Mouse (Mus musculus) liver, embryonic 11.5 days (tissue): ENCODE measurements around the gene Sirpa. TPM values are rescaled to one million over a fixed set of nuclear protein-coding genes. Genes with fewer than 3 reads are reported as not detected.
A peak's percentile ranks its signal among the peaks of the same experiment; 100 is the strongest.

Source experiments
- ATAC-seq: fragments of 200-750 bp; cut with Nextera tagmentation; replicated peaks from 2 replicates; pipeline ENCODE4 v1.8.0; 2017; ENCODE audit warnings: moderate number of reproducible peaks, mild to moderate bottlenecking, moderate TSS enrichment, moderate library complexity; ENCODE audit not compliant: low FRiP score
- DNase-seq: peaks from one replicate; pipeline ENCODE4 v3.0.0-alpha.2; 2017; ENCODE audit warnings: low spot score
- H3K27ac ChIP-seq: fragments of 300-500 bp; sonication (generic); 2 replicates; pipeline ENCODE4 v1.5.1; 2014; ENCODE audit warnings: mild to moderate bottlenecking, low read depth, low read length, control low read depth
- H3K27me3 ChIP-seq: fragments of 300-500 bp; sonication (generic); replicated peaks from 2 replicates; pipeline ENCODE4 v1.6.1; 2014; ENCODE audit warnings: low read length, mixed read lengths; ENCODE audit not compliant: control insufficient read depth, insufficient read depth
- H3K36me3 ChIP-seq: fragments of 300-500 bp; sonication (generic); 2 replicates; pipeline ENCODE4 v1.6.1; 2014; ENCODE audit warnings: mild to moderate bottlenecking, low read length, moderate library complexity, mixed read lengths; ENCODE audit not compliant: control insufficient read depth, insufficient read depth
- H3K4me1 ChIP-seq: fragments of 300-500 bp; sonication (generic); replicated peaks from 2 replicates; pipeline ENCODE4 v1.6.1; 2014; ENCODE audit warnings: low read length, mixed read lengths; ENCODE audit not compliant: control insufficient read depth, insufficient read depth
- H3K4me2 ChIP-seq: fragments of 300-500 bp; sonication (generic); 2 replicates; pipeline ENCODE4 v1.6.1; 2014; ENCODE audit warnings: mild to moderate bottlenecking, control low read depth, moderate library complexity
- H3K4me3 ChIP-seq: fragments of 300-500 bp; sonication (generic); 2 replicates; pipeline ENCODE4 v1.5.1; 2014; ENCODE audit warnings: low read depth, low read length, control low read depth
- H3K9ac ChIP-seq: fragments of 300-500 bp; sonication (generic); 2 replicates; pipeline ENCODE4 v1.6.1; 2014; ENCODE audit warnings: low read depth, low read length, control low read depth
- H3K9me3 ChIP-seq: fragments of 300-500 bp; sonication (generic); 2 replicates; pipeline ENCODE4 v1.6.1; 2016; ENCODE audit warnings: low read length, inconsistent platforms, mixed read lengths; ENCODE audit not compliant: control insufficient read depth
- WGBS: fragments of 180-500 bp; shearing (Covaris S2); extraction: QIAGEN DNeasy Blood & Tissue Kit; methylation state at CpG from one replicate; pipeline ENCODE4 v1.1.7; 2014; 5-methylcytosine and 5-hydroxymethylcytosine counted together
- polyA plus RNA-seq: library from polyadenylated mRNA; unstranded; fragments of >200 nt; fragmentation: Nextera tagmentation; extraction: Ambion mirVana; gene quantifications from 2 replicates; pipeline ENCODE4 v1.2.1, GENCODE M21; 2014

Sirpa gene
- polyA plus RNA-seq, 1 experiment from 2014 or later: 26.8 TPM

DNA sequence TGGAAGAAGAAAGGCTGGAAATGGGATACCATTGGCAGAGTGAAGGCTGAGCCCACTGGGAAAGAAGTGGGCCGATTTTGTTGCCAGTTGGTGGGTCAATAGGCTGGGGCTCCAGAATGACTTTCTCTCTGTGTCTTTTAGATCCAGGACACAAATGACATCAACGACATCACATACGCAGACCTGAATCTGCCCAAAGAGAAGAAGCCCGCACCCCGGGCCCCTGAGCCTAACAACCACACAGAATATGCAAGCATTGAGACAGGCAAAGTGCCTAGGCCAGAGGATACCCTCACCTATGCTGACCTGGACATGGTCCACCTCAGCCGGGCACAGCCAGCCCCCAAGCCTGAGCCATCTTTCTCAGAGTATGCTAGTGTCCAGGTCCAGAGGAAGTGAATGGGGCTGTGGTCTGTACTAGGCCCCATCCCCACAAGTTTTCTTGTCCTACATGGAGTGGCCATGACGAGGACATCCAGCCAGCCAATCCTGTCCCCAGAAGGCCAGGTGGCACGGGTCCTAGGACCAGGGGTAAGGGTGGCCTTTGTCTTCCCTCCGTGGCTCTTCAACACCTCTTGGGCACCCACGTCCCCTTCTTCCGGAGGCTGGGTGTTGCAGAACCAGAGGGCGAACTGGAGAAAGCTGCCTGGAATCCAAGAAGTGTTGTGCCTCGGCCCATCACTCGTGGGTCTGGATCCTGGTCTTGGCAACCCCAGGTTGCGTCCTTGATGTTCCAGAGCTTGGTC is 37.3 kb downstream of the Sirpa start:
- 87% methylated on average over 15 of the region's 15 CpGs for WGBS
- Histone ChIP-seq H3K27me3 (no peaks in the 10 kb centered on the region), H3K9me3 (no peaks in the 10 kb centered on the region), H3K9ac (no peak overlapping the region), H3K4me3 (no peak overlapping the region), H3K27ac (no peak overlapping the region), H3K4me2 (no peak overlapping the region), H3K4me1 (no peaks in the 10 kb centered on the region), H3K36me3 (peaks cover 2% of the 10 kb centered on the region; the same call in 1 of the 2 replicates)
- DNase-seq (peak; percentile 22), ATAC-seq (no peak)

DNA sequence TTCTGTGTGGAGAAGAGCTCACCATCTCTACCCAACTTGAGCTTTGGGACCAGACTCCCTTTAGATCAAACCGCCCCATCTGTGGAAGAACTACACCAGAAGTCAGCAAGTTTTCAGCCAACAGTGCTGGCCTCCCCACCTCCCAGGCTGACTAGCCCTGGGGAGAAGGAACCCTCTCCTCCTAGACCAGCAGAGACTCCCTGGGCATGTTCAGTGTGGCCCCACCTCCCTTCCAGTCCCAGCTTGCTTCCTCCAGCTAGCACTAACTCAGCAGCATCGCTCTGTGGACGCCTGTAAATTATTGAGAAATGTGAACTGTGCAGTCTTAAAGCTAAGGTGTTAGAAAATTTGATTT is 37.9 kb downstream of the Sirpa start:
- no peak overlapping the region for H3K4me2 ChIP-seq
- H3K27me3 ChIP-seq: no peaks in the 10 kb centered on the region
- H3K4me3 ChIP-seq: no peak overlapping the region
- no peak overlapping the region for H3K9ac ChIP-seq
- H3K9me3 ChIP-seq: no peaks in the 10 kb centered on the region
- peaks cover 2% of the 10 kb centered on the region; the same call in 1 of the 2 replicates for H3K36me3 ChIP-seq
- WGBS: 84% methylated on average over 3 of the region's 3 CpGs
- DNase-seq (peak; percentile 12), ATAC-seq (no peak)
- no peak overlapping the region for H3K27ac ChIP-seq
- H3K4me1 ChIP-seq: no peaks in the 10 kb centered on the region

GRCm38 (mm10) chr2:129630978-129631660 is 38.5 kb downstream of the Sirpa start:
- H3K4me1 ChIP-seq: no peaks in the 10 kb centered on the region
- peaks cover 2% of the 10 kb centered on the region; the same call in 1 of the 2 replicates for H3K36me3 ChIP-seq
- H3K4me3 ChIP-seq: no peak overlapping the region
- WGBS: 82% methylated on average over 7 of the region's 7 CpGs
- no peak overlapping the region for H3K4me2 ChIP-seq
- no peaks in the 10 kb centered on the region for H3K27me3 ChIP-seq
- no peak overlapping the region for H3K27ac ChIP-seq
- no peaks in the 10 kb centered on the region for H3K9me3 ChIP-seq
- no peak overlapping the region for H3K9ac ChIP-seq
- ATAC-seq (no peak), DNase-seq (no peak)

GRCm38 (mm10) chr2:129632324-129632723 is 39.7 kb downstream of the Sirpa start:
- H3K36me3 ChIP-seq: peaks cover 2% of the 10 kb centered on the region; the same call in 1 of the 2 replicates
- ATAC-seq (no peak), DNase-seq (no peak)
- no peak overlapping the region for H3K4me3 ChIP-seq
- H3K4me1 ChIP-seq: no peaks in the 10 kb centered on the region
- no peaks in the 10 kb centered on the region for H3K9me3 ChIP-seq
- H3K27me3 ChIP-seq: no peaks in the 10 kb centered on the region
- no peak overlapping the region for H3K27ac ChIP-seq
- WGBS: 93% methylated on average over 7 of the region's 7 CpGs
- no peak overlapping the region for H3K9ac ChIP-seq
- H3K4me2 ChIP-seq: no peak overlapping the region

DNA sequence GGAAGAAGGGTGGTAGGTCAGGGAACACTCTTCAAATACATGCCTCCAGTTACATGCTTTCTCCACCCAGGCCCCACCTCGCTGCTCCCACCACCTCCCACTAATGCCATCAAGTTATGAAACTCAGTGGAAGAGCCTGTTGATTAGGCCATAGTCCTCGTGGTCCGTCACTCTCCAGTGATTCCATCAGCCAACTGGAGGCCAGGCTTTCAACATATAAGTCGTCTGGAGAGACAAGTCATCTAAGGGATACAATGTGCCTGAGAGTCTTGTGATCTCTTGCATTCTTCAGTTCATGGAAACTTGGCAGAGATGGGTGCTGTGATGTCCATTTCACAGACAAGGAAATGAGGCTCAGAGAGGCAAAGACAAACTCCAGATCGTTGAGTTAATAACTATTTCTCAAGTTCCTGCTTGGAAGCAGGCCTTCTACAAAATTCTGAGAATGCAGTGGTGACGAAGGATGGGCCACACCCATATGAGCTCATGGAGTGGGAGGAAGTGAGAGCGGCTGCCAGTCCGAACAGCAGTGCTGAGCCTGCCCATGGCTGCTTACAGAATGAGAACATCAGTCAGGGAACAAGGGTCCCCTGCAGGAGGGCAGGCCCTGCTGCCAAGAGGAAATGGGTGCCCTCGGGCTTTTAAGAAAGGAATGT is 40.6 kb downstream of the Sirpa start:
- no peaks in the 10 kb centered on the region for H3K9me3 ChIP-seq
- H3K9ac ChIP-seq: no peak overlapping the region
- DNase-seq: no peak
- H3K36me3 ChIP-seq: peaks cover 2% of the 10 kb centered on the region; the same call in 1 of the 2 replicates
- 56% methylated on average over 9 of the region's 9 CpGs for WGBS
- no peak for ATAC-seq
- H3K4me1 ChIP-seq: no peaks in the 10 kb centered on the region
- no peak overlapping the region for H3K4me3 ChIP-seq
- no peak overlapping the region for H3K27ac ChIP-seq
- no peaks in the 10 kb centered on the region for H3K27me3 ChIP-seq
- no peak overlapping the region for H3K4me2 ChIP-seq

DNA sequence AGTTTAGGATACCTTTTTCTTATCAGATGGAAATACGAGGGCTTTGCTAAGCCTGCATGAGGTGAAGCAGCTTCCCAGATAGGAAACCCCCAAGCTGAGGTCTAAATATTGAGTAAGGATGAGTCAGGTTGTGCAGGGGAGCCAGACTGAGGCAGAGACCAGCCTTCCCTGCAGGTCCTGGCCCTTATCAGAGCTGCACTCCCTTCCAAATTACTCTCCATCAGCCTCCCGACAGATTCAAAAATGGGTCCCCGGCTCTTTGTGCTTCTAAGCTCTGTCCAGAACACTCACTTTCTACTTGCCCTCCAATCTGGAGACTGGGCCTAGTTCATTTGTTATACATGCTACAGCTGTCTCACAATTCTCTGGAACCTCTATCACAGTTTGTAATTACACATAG is 41.3 kb downstream of the Sirpa start:
- Histone ChIP-seq H3K36me3 (peaks cover 2% of the 10 kb centered on the region; the same call in 1 of the 2 replicates), H3K4me3 (no peak overlapping the region), H3K27me3 (no peaks in the 10 kb centered on the region), H3K9me3 (no peaks in the 10 kb centered on the region), H3K4me1 (no peaks in the 10 kb centered on the region), H3K9ac (no peak overlapping the region), H3K27ac (no peak overlapping the region), H3K4me2 (no peak overlapping the region)
- DNase-seq (no peak), ATAC-seq (no peak)
- 52% methylated on average over 3 of the region's 3 CpGs for WGBS

DNA sequence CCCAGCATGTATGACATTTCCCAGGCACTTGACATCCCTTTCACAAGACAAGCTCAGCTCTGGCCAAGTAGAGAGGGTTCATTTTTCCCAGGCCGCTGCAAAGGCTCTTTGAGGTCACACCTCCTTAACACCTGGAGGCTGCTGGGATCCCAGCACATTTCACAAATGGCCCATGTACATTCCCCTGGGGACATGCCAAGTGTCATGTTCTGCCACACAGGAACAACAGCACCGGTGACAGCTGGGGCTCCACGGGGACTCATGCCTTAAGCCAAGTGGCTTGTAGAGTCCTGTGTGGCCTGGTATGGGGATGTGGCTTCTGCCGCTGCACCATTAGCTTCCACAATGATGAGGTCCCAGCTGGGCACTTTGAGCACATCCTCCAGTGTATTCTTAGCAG is 60.0 kb downstream of the Sirpa start:
- DNase-seq: no peak
- no peaks in the 10 kb centered on the region for H3K4me1 ChIP-seq
- 59% methylated on average over 4 of the region's 4 CpGs for WGBS
- no peaks in the 10 kb centered on the region for H3K36me3 ChIP-seq
- H3K27ac ChIP-seq: no peak overlapping the region
- no peak overlapping the region for H3K4me3 ChIP-seq
- no peaks in the 10 kb centered on the region for H3K9me3 ChIP-seq
- no peak for ATAC-seq
- H3K4me2 ChIP-seq: no peak overlapping the region
- no peak overlapping the region for H3K9ac ChIP-seq
- no peaks in the 10 kb centered on the region for H3K27me3 ChIP-seq

DNA sequence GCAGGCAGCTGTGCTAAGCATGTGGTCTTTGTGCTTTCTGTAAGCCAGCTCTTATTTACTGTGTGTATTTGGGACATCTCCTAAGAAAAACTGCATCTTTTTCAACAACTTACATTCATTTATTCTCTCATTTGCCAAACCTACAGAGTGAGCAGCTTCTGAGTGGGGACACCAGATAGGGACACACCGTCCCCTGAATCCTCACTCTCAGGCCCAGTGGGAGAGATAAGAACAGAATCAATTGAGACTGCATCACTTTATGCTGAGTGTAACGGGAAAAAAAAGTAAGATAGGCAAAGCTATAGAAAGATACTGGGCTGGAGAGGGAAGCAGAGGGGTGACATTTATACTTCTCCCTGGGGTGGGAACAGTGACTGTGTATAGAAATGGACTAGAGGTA is 61.0 kb downstream of the Sirpa start:
- Histone ChIP-seq H3K27me3 (no peaks in the 10 kb centered on the region), H3K4me3 (no peak overlapping the region), H3K36me3 (no peaks in the 10 kb centered on the region), H3K4me2 (no peak overlapping the region), H3K9ac (no peak overlapping the region), H3K9me3 (no peaks in the 10 kb centered on the region), H3K27ac (no peak overlapping the region), H3K4me1 (no peaks in the 10 kb centered on the region)
- no peak for ATAC-seq
- WGBS: 45% methylated on average over 2 of the region's 2 CpGs
- DNase-seq: no peak
